Mouse (Mus musculus): ENCODE measurements at regions not wholly inside any gene's neighbourhood (a gene's known extent, or its start where the extent isn't known, plus 50 kb on each side); places are given as distances from the start of the nearest gene placed in this dataset.
A peak's percentile ranks its signal among the peaks of the same experiment; 100 is the strongest.

DNA sequence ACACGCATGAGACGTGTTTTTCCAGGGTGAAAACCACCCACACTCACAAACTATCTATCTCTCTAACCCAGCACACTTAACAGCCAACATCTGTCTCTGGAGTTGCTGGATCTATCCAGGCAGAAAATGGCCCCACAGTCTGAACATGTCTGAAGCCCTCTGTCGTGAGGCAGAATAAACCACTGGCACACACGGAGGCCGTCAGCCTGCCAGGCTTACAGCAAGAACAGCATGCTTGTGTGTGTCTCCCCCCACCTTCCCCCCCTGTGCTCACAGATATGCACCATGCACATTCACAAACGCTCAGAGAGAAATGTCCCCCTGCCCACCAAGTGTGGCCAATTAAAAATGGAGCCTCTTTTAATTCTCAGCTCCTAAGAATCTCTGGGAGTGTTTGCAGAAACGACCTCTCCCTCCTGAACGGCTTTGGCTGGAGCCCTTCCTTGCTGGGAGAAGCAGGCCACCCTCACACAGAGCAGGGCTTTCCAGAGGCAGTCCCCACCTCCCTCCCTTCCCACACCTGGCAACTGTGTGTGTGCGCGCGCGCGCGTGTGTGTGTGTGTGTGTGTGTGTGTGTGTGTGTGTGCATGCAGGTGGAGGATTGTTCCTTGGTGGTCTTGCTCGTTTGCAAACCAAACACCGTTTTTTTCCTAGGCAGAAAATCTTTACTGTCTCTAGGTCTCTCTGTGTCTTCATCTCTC lies 88.7 kb downstream of the Edn3 start:
- H3K36me3 ChIP-seq (ENCODE audit: control insufficient read depth, insufficient read depth, low read length, poor library complexity, severe bottlenecking), result no peaks in the 10 kb centered on the region
- no peak for DNase-seq (ENCODE audit: low read depth, low spot score)
- H3K27me3 ChIP-seq (ENCODE audit: control insufficient read depth, insufficient read depth, low read length, poor library complexity, severe bottlenecking), result no peaks in the 10 kb centered on the region

DNA sequence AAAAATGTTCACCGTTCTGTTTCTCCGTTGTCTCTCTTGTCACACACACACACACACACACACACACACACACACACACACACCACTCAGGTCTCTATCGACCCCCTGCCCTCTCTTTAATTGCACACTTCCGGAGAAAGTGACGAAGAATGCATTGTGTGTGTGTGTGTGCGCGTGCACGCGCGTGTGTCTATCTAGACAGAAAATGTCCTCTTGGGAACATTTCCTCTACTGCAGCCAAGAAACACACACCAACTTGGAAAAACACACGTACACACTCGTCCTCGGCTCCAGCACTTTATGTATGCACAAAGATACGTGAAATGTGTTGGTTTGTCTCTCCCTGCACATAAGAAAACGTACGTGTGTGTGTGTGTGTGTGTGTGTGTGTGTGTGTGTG lies 90.4 kb downstream of the Edn3 start:
- DNase-seq (ENCODE audit: low read depth, low spot score), result no peak
- H3K27me3 ChIP-seq (ENCODE audit: control insufficient read depth, insufficient read depth, low read length, poor library complexity, severe bottlenecking), result no peaks in the 10 kb centered on the region

DNA sequence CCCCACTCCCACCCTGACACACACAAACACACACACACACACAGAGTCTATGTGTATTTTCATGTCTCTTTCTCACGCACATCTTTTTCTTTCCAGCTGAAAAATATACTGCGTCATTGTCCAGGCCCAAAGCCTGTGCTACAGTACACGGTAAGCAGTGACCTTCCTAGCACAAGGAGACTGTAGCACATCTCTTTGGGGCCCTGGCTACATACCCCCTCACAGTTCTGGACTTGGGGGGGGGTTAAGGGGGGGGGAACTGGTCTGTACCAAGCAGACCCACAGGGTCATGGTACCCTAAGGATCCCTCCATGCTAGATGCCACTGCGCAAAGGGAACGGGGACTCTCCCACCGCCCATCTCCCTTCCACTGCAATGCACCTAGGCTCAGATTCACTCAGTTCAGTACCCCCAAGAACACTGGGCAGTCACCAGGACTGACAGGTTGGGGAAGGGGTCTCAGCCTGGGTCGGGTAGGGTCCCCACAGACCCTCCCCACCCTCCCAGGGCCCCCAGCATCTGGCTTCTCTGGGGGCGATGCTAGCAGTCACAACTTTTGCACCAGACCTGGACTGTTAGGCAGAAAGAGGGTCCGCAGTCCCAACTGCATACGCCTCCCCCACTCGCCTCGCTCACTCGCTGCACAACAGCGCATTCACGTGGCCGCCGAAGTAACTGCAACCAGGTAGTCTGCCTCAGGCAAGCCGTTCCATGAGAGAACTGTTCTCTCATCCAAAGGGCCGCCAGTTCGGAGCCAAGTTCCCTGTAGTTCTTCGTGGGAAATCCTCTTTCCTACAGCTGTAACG lies 91.3 kb downstream of the Edn3 start:
- DNase-seq (ENCODE audit: low read depth, low spot score), result peak; percentile 72
- Histone ChIP-seq H3K27me3 (ENCODE audit: control insufficient read depth, insufficient read depth, low read length, poor library complexity, severe bottlenecking) (no peaks in the 10 kb centered on the region), H3K36me3 (ENCODE audit: control insufficient read depth, insufficient read depth, low read length, poor library complexity, severe bottlenecking) (no peaks in the 10 kb centered on the region)

More for the DNA sequence above, 90.4 kb downstream of the Edn3 start:
- H3K36me3 ChIP-seq (ENCODE audit: control insufficient read depth, insufficient read depth, low read length, poor library complexity, severe bottlenecking), result no peaks in the 10 kb centered on the region

DNA sequence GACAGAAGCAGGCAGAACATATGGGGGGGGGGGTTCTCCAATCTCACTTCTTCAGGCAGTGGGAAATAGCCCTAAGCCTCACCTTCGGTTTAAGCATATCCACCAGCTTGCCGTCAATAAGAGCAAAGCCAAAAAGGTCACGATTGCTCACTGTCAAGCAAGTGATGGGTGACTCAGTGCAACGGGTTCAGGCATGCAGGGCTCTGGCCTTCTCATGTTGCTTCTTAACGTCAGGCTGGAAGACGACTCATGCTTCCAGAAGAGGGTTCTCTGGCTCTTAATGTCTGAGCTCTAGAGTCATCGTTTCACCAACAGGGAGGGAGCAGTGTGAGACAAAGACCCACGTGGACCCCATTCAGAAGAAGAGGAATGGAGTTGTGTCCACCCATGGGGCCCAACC lies 93.4 kb downstream of the Edn3 start:
- no peak for DNase-seq (ENCODE audit: low read depth, low spot score)
- no peaks in the 10 kb centered on the region for H3K27me3 ChIP-seq (ENCODE audit: control insufficient read depth, insufficient read depth, low read length, poor library complexity, severe bottlenecking)
- no peaks in the 10 kb centered on the region for H3K36me3 ChIP-seq (ENCODE audit: control insufficient read depth, insufficient read depth, low read length, poor library complexity, severe bottlenecking)

DNA sequence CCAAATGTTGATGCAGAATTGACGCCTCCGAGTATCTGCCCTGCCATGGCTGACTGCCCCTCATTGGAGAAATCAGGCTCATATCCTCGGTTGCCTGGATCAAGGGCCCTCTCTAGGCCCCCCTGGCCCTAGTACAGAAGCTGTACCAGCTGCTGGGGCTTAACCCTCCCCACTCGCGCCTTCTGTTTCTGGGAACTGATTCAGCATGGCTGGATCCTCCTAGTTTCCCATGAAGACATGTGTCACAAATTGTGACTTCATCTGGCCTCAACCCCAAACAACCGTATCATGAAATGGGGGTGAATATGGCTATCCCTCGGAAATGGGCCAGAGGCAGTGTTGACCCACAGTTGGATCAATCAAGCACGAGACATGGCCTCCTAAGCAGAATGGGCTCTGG lies 95.1 kb downstream of the Edn3 start:
- H3K36me3 ChIP-seq (ENCODE audit: control insufficient read depth, insufficient read depth, low read length, poor library complexity, severe bottlenecking), result no peaks in the 10 kb centered on the region
- no peaks in the 10 kb centered on the region for H3K27me3 ChIP-seq (ENCODE audit: control insufficient read depth, insufficient read depth, low read length, poor library complexity, severe bottlenecking)
- DNase-seq (ENCODE audit: low read depth, low spot score), result no peak

DNA sequence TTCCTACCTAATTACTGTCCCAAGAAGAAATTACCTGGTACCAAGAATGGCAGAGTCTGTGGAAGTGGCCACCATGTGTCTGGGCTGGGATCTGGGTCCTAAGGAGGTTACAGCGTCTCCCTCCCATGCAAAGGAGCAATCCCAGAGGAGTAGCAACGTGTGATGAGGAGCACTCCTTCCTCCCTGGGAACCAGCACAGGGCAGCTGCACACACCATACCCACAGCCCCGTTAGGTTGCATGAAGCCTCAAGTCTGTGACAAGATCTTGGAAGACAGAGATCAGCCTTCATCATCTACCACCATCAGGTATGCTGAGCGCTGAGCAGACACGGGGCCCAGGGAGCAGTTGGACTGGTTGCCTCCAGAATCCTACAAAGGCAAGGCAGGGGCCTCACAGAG lies 95.7 kb downstream of the Edn3 start:
- Histone ChIP-seq H3K27me3 (ENCODE audit: control insufficient read depth, insufficient read depth, low read length, poor library complexity, severe bottlenecking) (no peaks in the 10 kb centered on the region), H3K36me3 (ENCODE audit: control insufficient read depth, insufficient read depth, low read length, poor library complexity, severe bottlenecking) (no peaks in the 10 kb centered on the region)
- no peak for DNase-seq (ENCODE audit: low read depth, low spot score)

DNA sequence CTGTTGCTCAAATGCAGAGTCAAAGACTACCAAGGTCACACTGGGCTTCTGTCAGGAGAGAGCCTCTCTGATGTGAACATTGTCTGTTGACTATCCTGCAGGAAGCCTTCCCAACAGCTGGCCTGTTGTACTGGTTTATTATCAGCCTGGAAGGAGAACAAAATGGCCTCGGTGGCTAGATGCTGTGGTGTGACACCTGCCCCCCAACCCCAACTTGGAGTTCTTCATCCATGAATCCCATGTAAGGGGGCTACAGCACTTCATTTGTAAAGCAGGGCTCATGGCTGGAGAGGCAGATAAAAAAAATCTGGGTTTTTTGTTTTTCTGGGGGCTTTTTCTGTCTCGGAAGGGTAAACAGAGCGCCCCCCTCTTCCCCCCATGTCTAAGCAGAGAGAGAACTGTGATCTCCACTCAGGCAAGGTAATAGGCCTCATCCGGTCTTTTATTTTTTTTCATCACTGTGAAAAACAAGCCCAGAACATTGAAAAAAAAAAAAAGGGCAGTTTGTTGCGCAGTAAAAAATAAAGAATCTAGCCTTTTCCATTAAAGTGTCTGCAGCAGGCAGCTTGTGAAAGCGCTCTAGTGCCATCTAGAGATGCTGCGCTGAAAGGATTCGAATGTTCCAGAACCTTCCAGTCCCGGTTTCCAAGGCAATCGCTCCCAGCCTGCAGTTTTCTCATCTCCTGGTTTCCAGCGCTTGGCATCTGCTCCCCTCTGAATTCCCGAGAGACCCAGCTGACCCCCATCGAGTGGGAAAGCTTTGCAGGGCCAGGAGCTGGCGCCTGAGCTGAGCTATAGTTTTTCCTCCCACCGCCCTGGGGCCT lies 97.8 kb downstream of the Edn3 start:
- DNase-seq (ENCODE audit: low read depth, low spot score), result peak; percentile 86
- Histone ChIP-seq H3K36me3 (ENCODE audit: control insufficient read depth, insufficient read depth, low read length, poor library complexity, severe bottlenecking) (no peaks in the 10 kb centered on the region), H3K27me3 (ENCODE audit: control insufficient read depth, insufficient read depth, low read length, poor library complexity, severe bottlenecking) (no peaks in the 10 kb centered on the region)

DNA sequence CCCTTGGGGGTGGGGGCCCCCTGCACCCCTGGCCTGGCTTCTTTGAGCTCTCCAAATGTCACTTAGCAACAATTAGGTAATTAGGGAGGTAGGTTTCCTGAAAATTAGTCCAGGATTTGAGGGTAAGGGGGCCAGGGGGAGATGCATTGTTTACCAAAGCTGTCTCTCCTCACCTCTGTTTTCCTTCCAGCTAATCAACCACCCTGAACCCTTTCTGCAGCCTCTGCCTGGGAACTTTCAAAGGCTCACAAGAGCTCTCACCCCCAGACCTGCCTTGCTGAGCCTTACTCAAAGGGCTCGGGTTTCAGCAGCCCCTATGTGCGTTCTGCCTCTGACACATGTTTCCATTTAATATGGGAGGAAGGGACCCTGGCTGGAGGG lies 98.4 kb downstream of the Edn3 start:
- no peak for DNase-seq (ENCODE audit: low read depth, low spot score)
- Histone ChIP-seq H3K36me3 (ENCODE audit: control insufficient read depth, insufficient read depth, low read length, poor library complexity, severe bottlenecking) (no peaks in the 10 kb centered on the region), H3K27me3 (ENCODE audit: control insufficient read depth, insufficient read depth, low read length, poor library complexity, severe bottlenecking) (no peaks in the 10 kb centered on the region)

DNA sequence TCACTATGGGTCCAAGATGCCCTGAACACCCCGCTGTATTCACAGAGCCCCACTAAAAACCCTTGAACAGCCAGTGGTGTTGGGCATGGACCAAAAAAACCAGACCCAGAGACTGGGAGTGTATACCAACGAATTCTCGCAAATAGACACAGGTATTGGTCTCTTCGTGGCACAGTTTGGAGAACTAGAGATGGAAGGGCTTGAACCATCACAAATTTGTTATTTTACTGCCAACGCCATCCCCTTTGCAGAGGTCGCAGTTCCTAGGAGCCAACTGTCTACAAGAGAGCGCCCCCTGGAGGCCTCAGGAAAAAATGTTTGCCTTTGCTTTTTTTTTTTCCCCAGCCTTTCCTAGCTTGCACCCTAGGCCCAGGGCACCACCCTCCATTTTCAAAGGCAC lies 99.1 kb downstream of the Edn3 start:
- no peaks in the 10 kb centered on the region for H3K27me3 ChIP-seq (ENCODE audit: control insufficient read depth, insufficient read depth, low read length, poor library complexity, severe bottlenecking)
- DNase-seq (ENCODE audit: low read depth, low spot score), result peak; percentile 74
- no peaks in the 10 kb centered on the region for H3K36me3 ChIP-seq (ENCODE audit: control insufficient read depth, insufficient read depth, low read length, poor library complexity, severe bottlenecking)

DNA sequence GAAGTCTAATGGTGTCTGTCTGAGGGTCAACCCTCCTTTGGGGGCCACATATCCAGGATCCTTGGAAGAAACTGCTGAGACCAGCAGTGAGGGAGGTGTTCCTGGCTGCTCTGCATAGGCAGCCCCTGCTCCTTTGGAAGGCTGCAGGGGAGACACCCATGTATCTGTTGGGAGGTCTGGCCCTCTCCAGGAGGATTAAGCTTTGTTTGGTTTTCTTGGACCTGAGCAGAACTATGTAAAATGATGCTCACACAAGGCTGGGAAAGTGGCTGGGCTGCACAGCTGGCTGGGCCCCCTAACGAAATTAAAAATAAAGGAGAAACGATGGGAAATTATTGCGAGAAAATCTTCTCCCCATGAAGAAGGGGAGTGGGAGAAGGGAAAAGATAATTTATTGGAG lies 104.2 kb downstream of the Edn3 start:
- no peaks in the 10 kb centered on the region for H3K27me3 ChIP-seq (ENCODE audit: control insufficient read depth, insufficient read depth, low read length, poor library complexity, severe bottlenecking)
- no peak for DNase-seq (ENCODE audit: low read depth, low spot score)
- H3K36me3 ChIP-seq (ENCODE audit: control insufficient read depth, insufficient read depth, low read length, poor library complexity, severe bottlenecking), result no peaks in the 10 kb centered on the region

DNA sequence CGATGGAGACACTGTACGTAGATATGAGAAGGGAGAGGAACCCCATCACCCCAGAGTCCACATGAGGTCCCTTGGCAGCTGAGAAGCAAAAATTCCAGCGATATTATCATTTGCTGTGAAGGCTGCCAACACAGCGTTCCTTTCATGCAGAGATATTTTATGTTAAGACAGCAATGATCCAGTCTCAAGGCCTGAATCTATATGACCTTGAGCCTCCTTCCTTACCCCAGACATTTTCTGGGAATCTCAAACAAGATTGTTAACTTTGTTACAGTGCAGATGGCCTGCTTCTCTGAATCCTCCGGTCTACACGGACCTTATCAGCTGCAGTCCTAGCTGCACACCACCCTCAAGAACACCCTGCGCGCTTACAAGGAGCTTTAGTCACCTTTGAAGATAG lies 106.1 kb downstream of the Edn3 start:
- Histone ChIP-seq H3K36me3 (ENCODE audit: control insufficient read depth, insufficient read depth, low read length, poor library complexity, severe bottlenecking) (no peaks in the 10 kb centered on the region), H3K27me3 (ENCODE audit: control insufficient read depth, insufficient read depth, low read length, poor library complexity, severe bottlenecking) (no peaks in the 10 kb centered on the region)
- no peak for DNase-seq (ENCODE audit: low read depth, low spot score)

DNA sequence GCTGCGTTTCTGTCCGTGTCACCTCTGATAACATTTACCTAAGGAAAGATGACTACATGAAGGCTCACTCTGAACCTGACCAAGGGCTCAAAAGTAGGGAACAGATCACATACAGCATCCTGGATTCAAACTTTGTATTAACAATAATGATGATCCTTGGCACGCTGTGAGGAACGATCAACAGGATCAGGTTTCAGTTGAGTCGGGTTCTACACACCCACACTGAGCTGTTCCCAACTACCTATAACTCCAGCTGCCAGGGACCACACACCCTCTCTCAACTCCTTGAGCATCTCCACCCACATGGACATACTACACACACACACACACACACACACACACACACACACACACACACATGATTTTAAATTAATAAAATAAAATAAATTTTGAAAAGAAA lies 107.0 kb downstream of the Edn3 start:
- H3K27me3 ChIP-seq (ENCODE audit: control insufficient read depth, insufficient read depth, low read length, poor library complexity, severe bottlenecking), result no peaks in the 10 kb centered on the region
- H3K36me3 ChIP-seq (ENCODE audit: control insufficient read depth, insufficient read depth, low read length, poor library complexity, severe bottlenecking), result no peaks in the 10 kb centered on the region
- DNase-seq (ENCODE audit: low read depth, low spot score), result no peak

DNA sequence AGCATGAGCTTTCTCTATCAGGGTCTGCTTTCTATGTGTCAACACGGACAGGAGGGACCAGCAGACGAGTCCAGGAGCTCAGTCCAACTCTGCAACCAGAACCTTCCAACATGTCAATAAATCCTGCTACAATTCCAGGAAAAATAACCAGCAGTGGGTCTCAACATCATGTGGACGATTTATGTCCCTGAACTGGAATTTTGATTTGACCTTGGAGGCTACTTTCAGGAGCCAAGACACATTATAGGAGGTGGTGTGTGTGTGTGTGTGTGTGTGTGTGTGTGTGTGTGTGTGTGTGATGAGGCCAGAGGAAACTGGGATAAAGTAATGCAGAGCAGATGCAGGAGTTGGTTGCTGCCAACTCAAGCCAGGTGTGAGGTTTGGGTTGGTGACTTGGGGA lies 107.8 kb downstream of the Edn3 start:
- no peaks in the 10 kb centered on the region for H3K27me3 ChIP-seq (ENCODE audit: control insufficient read depth, insufficient read depth, low read length, poor library complexity, severe bottlenecking)
- no peak for DNase-seq (ENCODE audit: low read depth, low spot score)
- no peaks in the 10 kb centered on the region for H3K36me3 ChIP-seq (ENCODE audit: control insufficient read depth, insufficient read depth, low read length, poor library complexity, severe bottlenecking)

DNA sequence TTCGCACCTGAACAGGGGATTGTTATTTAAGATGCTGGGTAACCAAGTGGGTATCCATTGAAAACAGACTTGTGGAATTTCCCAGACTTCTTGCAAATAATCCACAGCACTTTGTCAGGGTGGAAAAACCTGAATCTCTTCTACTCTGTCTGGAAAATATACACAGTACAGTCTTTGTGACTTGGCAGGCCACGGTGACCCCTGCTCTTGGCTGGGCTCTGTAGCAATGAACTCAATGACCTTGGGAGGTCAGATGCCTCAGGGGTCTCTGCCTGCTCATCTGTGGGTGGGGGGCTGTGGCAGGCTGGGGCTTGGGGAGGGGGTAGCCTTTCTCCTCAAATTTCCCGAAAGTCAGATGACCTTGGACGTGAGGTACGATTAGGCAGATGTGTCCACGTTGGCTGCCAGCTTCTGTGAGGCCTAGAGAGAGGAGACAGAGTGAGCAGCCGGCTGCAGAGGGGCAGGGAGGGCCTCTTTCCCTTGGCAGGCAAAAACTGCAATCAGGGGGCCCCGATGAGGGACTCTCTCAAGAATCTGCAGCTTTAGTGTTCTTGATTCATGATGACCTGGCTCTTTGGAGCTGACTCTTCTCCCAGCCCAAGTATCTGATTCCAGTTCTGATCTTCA lies 108.4 kb downstream of the Edn3 start:
- Histone ChIP-seq H3K36me3 (ENCODE audit: control insufficient read depth, insufficient read depth, low read length, poor library complexity, severe bottlenecking) (no peaks in the 10 kb centered on the region), H3K27me3 (ENCODE audit: control insufficient read depth, insufficient read depth, low read length, poor library complexity, severe bottlenecking) (no peaks in the 10 kb centered on the region)
- no peak for DNase-seq (ENCODE audit: low read depth, low spot score)

DNA sequence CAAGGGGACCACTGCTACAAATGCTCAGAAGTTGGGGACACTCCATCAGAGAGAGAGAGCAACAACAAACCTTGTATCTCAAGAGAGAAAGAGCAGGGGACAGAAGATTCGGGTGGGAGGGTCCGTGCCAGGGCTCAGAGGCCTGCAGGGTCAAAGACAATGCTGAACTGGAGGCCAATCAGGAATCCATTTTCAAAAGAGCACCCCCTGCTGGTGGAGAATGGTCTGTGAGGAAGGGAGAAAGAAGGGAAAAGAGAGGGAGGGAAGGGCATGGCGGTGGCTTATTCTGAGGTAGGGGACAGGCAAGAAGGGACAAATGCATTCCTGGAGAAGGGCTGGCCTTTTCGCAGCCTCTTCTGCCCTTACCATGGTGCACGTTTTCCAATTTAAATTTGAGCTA lies 109.9 kb downstream of the Edn3 start:
- H3K27me3 ChIP-seq (ENCODE audit: control insufficient read depth, insufficient read depth, low read length, poor library complexity, severe bottlenecking), result no peaks in the 10 kb centered on the region
- peak; percentile 24 for DNase-seq (ENCODE audit: low read depth, low spot score)
- H3K36me3 ChIP-seq (ENCODE audit: control insufficient read depth, insufficient read depth, low read length, poor library complexity, severe bottlenecking), result no peaks in the 10 kb centered on the region
